Mouse (Mus musculus): ENCODE measurements around the gene Ceacam9.

Ceacam9 gene

DNA sequence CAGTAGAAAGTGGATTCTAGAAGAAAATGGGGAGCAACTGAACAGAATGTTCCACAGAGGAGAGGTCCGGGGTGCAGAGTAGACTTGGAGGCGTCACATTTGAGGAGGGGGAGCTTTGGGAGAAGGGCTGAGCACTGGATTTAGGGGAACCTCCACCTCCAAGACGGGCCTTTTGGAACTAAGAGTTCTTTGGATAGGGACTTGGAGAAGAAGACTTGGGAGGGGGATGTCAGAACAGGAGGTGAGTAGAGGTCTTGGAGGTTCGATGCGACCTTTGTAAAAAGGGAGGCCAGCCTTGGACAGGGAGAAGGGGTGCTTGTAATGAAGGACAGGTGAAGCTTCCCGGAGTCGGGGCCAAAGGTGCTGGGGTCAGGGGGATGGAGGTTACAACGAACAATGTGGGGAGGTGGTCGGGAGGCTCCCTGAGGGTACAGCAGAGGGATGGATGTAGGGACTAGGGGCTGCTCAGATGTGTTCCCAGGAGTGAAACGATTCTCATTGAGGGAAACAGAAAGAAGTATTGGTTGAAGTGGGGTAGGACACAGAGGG is 17.4 kb downstream of the Ceacam9 start:
- in situ Hi-C loops (cut with MboI; ENCODE audit: low sequenced_read_pairs) = no loop called here

DNA sequence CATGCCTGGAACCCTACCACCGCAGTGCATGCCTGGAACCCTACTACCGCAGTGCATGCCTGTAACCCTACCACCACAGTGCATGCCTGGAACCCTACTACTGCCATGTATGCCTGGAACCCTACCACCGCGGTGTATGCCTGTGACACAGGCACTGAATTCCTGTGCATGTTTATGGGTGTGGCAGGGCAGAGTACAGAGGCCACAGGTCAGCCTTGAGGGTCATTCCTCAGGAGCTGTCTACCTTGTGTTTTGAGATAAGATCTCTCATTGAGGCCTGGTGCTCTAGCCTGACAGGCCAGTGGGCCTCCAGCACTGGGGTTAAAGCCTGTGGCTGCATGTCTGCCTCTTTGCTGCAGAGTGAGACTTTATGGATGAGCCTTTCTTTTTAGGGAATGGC is 23.6 kb downstream of the Ceacam9 start:
- in situ Hi-C loops (cut with MboI; ENCODE audit: low sequenced_read_pairs) = no loop called here

DNA sequence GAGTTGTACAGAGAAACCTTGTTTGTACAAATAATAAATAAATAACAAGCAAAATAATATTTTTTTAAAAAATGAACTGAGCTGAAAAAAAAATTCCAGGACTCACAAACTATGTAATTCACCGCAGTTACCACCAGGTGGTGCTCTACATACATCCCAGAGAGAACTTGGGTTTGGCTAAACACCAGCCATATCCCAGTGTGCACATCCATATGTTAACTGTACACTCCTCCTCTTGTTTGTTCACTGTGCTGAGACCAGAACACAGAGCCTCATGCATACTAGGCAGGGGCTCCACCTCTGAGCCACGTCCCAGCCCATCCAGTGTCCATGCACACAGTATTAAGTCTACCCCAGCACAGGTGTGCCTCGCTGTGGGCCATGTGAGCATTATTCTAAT is 24.4 kb downstream of the Ceacam9 start:
- in situ Hi-C loops (cut with MboI; ENCODE audit: low sequenced_read_pairs) = no loop called here

DNA sequence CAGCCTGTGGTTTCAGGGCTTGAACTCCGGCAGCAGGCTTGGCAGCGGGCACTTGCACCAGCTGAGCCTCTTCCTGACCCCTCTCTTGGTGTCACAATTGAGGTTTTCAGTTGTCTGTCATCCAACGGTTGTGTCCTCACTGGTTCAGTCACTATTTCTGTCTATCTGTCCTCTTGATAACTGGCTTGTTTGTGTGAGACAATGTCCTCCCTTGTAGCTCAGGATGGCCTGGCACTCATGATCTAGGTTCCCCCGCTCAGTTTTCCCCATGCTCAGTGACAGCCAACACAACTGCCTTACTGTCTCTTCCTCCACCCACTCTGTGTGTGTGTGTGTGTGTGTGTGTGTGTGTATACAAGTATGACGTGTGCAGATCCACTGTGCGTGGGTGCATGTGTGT is 25.9 kb downstream of the Ceacam9 start:
- in situ Hi-C loops (cut with MboI; ENCODE audit: low sequenced_read_pairs) = no loop called here

DNA sequence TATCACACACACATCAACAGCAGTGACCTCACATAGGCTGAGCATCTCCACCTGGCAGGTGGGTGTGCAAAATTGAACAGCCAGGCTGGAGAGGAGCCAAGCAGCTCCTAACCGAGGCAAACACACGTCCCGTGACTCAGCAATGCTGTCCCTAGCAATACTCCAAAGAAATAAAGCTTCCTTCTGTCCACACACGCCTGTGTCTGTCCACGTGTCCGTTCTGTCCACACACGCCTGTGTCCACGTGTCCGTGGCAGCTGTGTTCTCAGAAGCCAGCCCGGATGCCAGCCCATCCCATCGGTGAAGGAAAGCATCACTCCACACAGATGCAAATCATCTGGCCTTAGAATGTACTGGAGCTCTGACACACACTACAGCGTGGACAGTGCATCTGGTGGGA is 30.3 kb downstream of the Ceacam9 start:
- in situ Hi-C loops (cut with MboI; ENCODE audit: low sequenced_read_pairs) = no loop called here

DNA sequence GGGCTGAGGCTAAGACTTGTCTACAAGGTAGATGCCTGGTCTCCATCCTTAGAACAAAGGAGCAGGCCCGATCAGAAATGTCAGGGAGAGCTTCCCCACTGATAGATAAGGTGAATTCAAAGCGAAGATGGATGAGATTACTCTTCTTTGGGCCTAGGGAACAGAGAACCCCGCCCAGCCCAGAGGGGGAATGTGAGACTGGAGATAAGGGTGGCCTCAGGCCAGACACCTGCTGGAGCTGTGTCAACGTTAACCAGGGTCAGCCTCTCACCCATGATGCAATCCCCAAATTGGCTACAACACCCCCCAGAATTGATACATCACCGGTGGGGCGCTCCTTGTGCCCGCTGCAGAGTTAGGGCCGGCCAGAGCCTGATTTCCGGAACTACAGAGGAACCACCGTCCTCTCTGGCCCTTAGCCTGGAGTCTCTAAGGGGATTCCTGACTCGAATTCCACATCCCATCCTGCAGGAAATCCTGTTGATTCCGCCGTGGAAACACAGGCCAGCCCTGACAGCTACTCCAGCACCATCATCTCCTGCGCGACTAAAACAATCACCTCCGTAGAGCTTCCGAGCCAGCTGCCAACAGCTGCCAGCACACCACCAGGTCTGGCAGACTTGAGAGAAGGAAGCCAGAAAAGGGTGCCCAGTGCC is 33.8 kb downstream of the Ceacam9 start:
- in situ Hi-C loops (cut with MboI; ENCODE audit: low sequenced_read_pairs) = no loop called here

DNA sequence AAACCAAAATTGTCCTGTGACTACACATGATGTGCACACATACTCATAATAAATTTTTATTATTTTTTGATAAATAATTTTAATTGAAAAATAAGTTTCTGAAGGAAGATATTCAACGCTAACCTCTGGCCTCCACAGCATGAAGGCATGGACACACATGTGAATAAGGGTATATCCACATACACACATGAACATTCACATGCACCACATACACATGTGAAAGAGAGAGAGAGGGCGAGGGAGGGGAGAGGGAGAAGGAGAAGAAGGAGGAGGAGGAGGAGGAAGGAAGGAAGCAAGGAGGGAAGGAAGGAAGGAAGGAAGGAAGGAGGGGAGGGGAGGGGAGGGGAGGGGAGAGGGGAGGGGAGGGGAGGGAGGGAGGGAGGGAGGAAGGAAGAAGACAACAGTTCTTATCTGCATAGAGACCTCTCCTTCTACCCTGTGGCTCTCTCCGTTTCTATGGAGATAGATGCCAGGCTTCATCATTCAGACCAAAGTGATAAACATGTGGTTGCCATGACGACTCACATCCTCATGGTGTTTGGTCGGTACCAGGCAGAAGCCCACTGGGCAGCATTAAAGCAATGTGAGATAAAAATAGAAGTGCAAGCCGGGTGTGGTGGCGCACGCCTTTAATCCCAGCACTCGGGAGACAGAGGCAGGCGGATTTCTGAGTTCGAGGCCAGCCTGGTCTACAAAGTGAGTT is 37.3 kb downstream of the Ceacam9 start:
- in situ Hi-C loops (cut with MboI; ENCODE audit: low sequenced_read_pairs) = no loop called here

DNA sequence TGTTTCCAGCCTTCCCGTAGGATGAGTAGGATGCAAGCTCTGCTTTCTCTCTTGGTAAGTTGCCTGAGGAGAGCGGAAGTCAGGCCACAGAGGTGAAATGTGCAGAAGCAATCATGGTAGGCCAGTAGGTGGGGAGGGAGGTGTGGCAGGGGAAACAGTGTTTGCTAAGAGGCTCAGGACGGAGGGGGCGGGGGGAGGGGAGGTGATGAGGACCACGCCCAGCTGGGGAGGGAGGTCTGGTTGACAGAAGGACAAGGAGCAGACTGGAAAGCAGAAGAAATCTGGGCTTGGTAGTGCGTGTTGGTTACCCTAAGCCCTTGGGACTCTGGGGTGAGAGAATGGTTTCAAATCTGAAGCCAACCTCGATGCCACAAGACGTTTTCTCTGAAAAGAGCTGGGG is 38.6 kb downstream of the Ceacam9 start:
- in situ Hi-C loops (cut with MboI; ENCODE audit: low sequenced_read_pairs) = no loop called here

DNA sequence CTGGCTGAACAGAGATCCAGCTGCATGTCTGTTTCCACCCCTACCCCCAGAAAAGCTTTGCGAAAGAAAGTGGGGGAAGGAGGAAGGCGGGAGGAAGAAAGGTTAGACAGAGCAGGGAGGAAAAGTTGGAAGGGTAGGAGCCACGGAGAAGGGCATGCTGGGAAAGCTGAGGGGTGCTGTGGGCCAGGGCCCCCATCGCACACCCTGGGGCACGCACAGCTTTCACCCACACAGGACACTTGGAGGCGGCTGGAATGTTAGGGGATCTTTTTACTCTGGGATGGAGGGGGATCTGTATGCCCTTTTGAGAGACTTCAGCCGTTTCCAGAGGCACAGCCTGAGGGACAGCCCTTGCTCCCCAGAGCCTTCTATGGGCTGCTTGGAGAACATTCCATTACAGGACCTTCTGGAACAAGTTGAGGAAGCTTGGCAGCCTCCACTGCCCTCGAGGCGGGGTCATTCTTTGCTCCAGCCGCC is 39.3 kb downstream of the Ceacam9 start:
- in situ Hi-C loops (cut with MboI; ENCODE audit: low sequenced_read_pairs) = no loop called here

DNA sequence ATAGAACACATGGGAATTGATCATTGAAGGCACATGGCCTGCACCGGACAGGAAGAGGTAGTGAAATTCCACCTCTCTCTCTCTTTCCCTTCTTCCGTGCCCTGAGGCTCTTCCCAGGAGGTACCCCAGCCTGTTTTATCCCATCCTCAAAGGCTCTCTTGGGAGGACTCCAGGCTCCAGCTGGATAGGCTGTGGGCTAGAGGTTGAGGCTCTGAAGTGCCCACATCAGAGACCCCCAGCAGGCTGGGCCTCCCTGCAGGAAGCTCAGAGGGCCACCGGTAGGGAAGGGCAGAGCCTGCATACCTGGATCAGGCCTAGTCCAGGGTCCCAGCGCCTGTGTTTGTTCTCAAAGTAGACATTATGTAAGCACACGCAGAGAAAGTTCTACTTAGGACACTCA is 39.9 kb downstream of the Ceacam9 start:
- in situ Hi-C loops (cut with MboI; ENCODE audit: low sequenced_read_pairs) = no loop called here

DNA sequence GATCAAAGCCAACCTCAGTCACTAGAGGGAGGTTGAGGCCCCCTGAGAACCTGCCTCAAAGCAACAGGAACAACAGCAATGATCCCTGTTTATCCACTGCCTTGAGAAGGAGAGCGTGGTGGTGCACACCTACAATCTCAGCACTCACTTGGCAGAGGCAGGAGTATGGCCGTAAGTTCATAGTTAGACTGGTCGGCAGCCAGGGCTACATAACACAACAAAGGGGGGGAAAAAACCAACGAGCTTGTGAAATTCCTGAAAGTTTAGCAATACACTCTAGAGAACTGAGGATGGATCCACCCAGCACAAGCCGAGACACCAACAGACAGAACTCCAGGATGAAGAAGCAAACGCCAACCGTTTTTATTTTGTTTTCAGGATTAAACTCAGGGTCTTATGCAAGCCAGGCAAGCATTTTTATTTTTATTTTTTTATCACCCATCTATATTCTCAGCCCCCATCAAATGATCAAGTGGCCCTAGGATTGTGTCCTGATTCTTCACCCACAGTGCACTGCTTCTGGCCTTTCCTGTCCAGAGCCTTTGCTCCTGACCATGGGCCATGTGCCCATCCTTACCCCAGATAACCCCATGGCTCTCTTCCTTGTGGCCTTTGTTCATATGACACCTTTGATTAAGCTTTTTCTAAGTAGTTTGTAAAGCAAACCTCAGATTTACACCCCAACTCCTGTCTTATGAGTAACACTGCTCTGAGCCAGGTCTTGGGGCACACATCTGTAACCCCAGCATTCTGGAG is 41.9 kb downstream of the Ceacam9 start:
- in situ Hi-C loops (cut with MboI; ENCODE audit: low sequenced_read_pairs) = no loop called here

DNA sequence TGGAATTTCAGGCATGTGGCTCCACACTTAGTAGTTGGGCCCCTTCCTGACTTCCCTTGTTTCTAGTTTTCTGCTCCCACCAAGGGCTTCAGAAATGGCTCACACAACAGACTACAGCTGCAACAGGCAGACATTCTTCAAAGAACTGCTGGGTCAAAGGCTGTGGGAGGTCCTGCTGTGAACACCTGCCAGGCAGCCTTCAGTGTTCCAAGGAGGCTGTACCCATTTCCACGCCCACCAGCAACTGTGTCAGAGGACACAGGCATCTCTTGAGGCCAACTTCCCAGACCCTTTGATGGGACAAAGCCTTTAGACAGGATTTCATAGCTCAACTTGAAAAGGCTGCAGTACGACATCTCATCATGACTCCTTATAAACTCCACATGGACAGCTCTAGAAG is 44.7 kb downstream of the Ceacam9 start:
- in situ Hi-C loops (cut with MboI; ENCODE audit: low sequenced_read_pairs) = no loop called here
